Mouse (Mus musculus) adrenal gland, adult 10 weeks (tissue): ENCODE measurements around the gene Prps2. TPM values are rescaled to one million over a fixed set of nuclear protein-coding genes. Genes with fewer than 3 reads are reported as not detected.

ENCODE experiments used
- polyA plus RNA-seq: library from polyadenylated mRNA; stranded (reverse); fragments of 350-450 nt; fragmentation: Illumina TruSeq; extraction: RNeasy Lipid Tissue Mini Kit (QIAGEN cat#74804); gene quantifications from one replicate; pipeline ENCODE4 v1.2.3, GENCODE M21; 2014; ENCODE audit warnings: low read depth, low replicate concordance

Gene Prps2
- polyA plus RNA-seq: 135 TPM

GRCm38 (mm10) chrX:167382047-167382853 is at the start of gene Prps2:
TSS of gene Prps2 (minus strand) at chrX:167382749.

GRCm38 (mm10) chrX:167330399-167330798 is 52.1 kb downstream of the Prps2 start, which contains the start of gene Tlr7:
TSS of gene Tlr7 (minus strand) at chrX:167330558.

Other genes starting within 250 kb of the Prps2 start
- gene Tmsb4x, start 173.4 kb downstream of the Prps2 start, polyA plus RNA-seq: 644 TPM
- 8.1 TPM for gene Tlr8, start 118.4 kb downstream of the Prps2 start, polyA plus RNA-seq
- gene Tlr7, start 52.2 kb downstream of the Prps2 start, polyA plus RNA-seq: 10.8 TPM